Mouse (Mus musculus): ENCODE measurements at regions not wholly inside any gene's neighbourhood (a gene's known extent, or its start where the extent isn't known, plus 50 kb on each side); places are given as distances from the start of the nearest gene placed in this dataset.

GRCm38 (mm10) chr12:27502716-27503486 lies 160.5 kb upstream of the Sox11 start:
- in situ Hi-C loops (cut with MboI, MseI), result no loop called here

GRCm38 (mm10) chr12:27500516-27500915 lies 158.1 kb upstream of the Sox11 start:
- in situ Hi-C loops (cut with MboI, MseI), result no loop called here

GRCm38 (mm10) chr12:27499276-27499675 lies 156.9 kb upstream of the Sox11 start:
- in situ Hi-C loops (cut with MboI, MseI), result no loop called here

GRCm38 (mm10) chr12:27496826-27497557 lies 154.6 kb upstream of the Sox11 start:
- in situ Hi-C loops (cut with MboI, MseI), result no loop called here

- in situ Hi-C loops (cut with MboI, MseI), result no loop called here
Measured at GRCm38 (mm10) chr12:27492270-27492669, 149.9 kb upstream of the Sox11 start.

GRCm38 (mm10) chr12:27481230-27481629 lies 138.9 kb upstream of the Sox11 start:
- in situ Hi-C loops (cut with MboI, MseI), result no loop called here

GRCm38 (mm10) chr12:27479601-27480001 lies 137.2 kb upstream of the Sox11 start:
- in situ Hi-C loops (cut with MboI, MseI), result no loop called here

GRCm38 (mm10) chr12:27474631-27475030 lies 132.3 kb upstream of the Sox11 start:
- in situ Hi-C loops (cut with MboI, MseI), result no loop called here

- in situ Hi-C loops (cut with MboI, MseI), result no loop called here
Measured at GRCm38 (mm10) chr12:27471557-27471956, 129.2 kb upstream of the Sox11 start.

- in situ Hi-C loops (cut with MboI, MseI), result no loop called here
Measured at GRCm38 (mm10) chr12:27470346-27470745, 128.0 kb upstream of the Sox11 start.

- in situ Hi-C loops (cut with MboI, MseI), result no loop called here
Measured at GRCm38 (mm10) chr12:27468782-27469181, 126.4 kb upstream of the Sox11 start.

GRCm38 (mm10) chr12:27468141-27468540 lies 125.8 kb upstream of the Sox11 start:
- in situ Hi-C loops (cut with MboI, MseI), result no loop called here

- in situ Hi-C loops (cut with MboI, MseI), result no loop called here
Measured at GRCm38 (mm10) chr12:27465499-27466150, 123.3 kb upstream of the Sox11 start.

- in situ Hi-C loops (cut with MboI, MseI), result no loop called here
Measured at GRCm38 (mm10) chr12:27458674-27459073, 116.3 kb upstream of the Sox11 start.

- in situ Hi-C loops (cut with MboI, MseI), result no loop called here
Measured at GRCm38 (mm10) chr12:27437661-27438345, 95.4 kb upstream of the Sox11 start.

- in situ Hi-C loops (cut with MboI, MseI), result loop anchor here in 1 of 2 experiments (5.0 kb wide), 1 partner anchor 491 kb away; no protein-coding TSS in a partner anchor
Measured at GRCm38 (mm10) chr12:27431338-27431737, 89.0 kb upstream of the Sox11 start.

GRCm38 (mm10) chr12:27417387-27418009 lies 75.1 kb upstream of the Sox11 start:
- in situ Hi-C loops (cut with MboI, MseI), result no loop called here

- in situ Hi-C loops (cut with MboI, MseI), result no loop called here
Measured at GRCm38 (mm10) chr12:27410555-27410954, 68.2 kb upstream of the Sox11 start.

- in situ Hi-C loops (cut with MboI, MseI), result no loop called here
Measured at GRCm38 (mm10) chr12:27408440-27408839, 66.1 kb upstream of the Sox11 start.

- in situ Hi-C loops (cut with MboI, MseI), result no loop called here
Measured at GRCm38 (mm10) chr12:27399392-27399791, 57.0 kb upstream of the Sox11 start.

Data from T-helper 17 cell (primary cell).